Mouse (Mus musculus): Measurements from ENCODE around the gene Mark1. TPM values are rescaled to one million over a fixed set of nuclear protein-coding genes. Genes with fewer than 3 reads are reported as not detected.

Gene Mark1
- polyA plus RNA-seq, 1 experiment from 2014 or later = 5.5 TPM

- H3K36me3 ChIP-seq (ENCODE audit: control insufficient read depth, insufficient read depth, low read length) = no peaks in the 10 kb centered on the region; the same call in 1 of the 2 replicates
- no peak overlapping the region for H3K4me3 ChIP-seq (ENCODE audit: low read depth, low read length)
- H3K27me3 ChIP-seq (ENCODE audit: control insufficient read depth, insufficient read depth, low read length) = no peaks in the 10 kb centered on the region
- no peak for ATAC-seq (replicated peaks; ENCODE audit: low FRiP score)
- DNase-seq (ENCODE audit: low spot score) = no peak
- H3K4me1 ChIP-seq (replicated peaks; ENCODE audit: control insufficient read depth, insufficient read depth, low read length) = no peaks in the 10 kb centered on the region
- H3K27ac ChIP-seq (ENCODE audit: low read depth, low read length) = no peak overlapping the region
- H3K9me3 ChIP-seq (ENCODE audit: control insufficient read depth, low read length) = no peaks in the 10 kb centered on the region
- H3K9ac ChIP-seq (ENCODE audit: low read length) = no peak overlapping the region
- no peak overlapping the region for H3K4me2 ChIP-seq (ENCODE audit: low read depth, low read length, severe bottlenecking)
- WGBS = 83% methylated on average over 7 of the region's 7 CpGs
Measured at GRCm38 (mm10) chr1:184902886-184903285, 96.5 kb downstream of the Mark1 start.

DNA sequence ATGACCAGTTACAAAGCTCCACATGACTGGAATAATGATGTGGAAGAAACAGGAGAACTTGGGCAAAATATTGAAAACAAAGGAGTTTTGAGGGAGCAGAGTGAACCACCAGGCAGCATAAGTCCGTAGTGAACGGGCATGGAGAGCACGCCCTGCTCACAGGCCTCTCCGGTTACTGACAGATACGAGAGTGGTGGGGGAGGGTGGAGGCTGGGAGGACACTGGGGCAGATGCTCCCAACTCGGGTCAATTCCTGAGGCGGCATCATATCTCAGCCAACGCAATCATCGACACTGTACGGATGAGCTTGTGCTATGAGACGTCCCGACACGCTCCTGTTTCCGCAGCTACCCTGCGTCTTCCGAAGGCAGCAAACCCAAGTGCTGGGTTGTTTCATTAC is 102.0 kb downstream of the Mark1 start:
- no peak overlapping the region for H3K4me3 ChIP-seq (ENCODE audit: low read depth, low read length)
- no peak overlapping the region for H3K9ac ChIP-seq (ENCODE audit: low read length)
- H3K27me3 ChIP-seq (ENCODE audit: control insufficient read depth, insufficient read depth, low read length) = no peaks in the 10 kb centered on the region
- ATAC-seq (replicated peaks; ENCODE audit: low FRiP score) (no peak), DNase-seq (ENCODE audit: low spot score) (peak; percentile 37)
- H3K4me2 ChIP-seq (ENCODE audit: low read depth, low read length, severe bottlenecking) = no peak overlapping the region
- no peaks in the 10 kb centered on the region; the same call in 1 of the 2 replicates for H3K36me3 ChIP-seq (ENCODE audit: control insufficient read depth, insufficient read depth, low read length)
- H3K9me3 ChIP-seq (ENCODE audit: control insufficient read depth, low read length) = no peaks in the 10 kb centered on the region
- no peaks in the 10 kb centered on the region for H3K4me1 ChIP-seq (replicated peaks; ENCODE audit: control insufficient read depth, insufficient read depth, low read length)
- H3K27ac ChIP-seq (ENCODE audit: low read depth, low read length) = no peak overlapping the region
- WGBS = 83% methylated on average over 16 of the region's 16 CpGs

DNA sequence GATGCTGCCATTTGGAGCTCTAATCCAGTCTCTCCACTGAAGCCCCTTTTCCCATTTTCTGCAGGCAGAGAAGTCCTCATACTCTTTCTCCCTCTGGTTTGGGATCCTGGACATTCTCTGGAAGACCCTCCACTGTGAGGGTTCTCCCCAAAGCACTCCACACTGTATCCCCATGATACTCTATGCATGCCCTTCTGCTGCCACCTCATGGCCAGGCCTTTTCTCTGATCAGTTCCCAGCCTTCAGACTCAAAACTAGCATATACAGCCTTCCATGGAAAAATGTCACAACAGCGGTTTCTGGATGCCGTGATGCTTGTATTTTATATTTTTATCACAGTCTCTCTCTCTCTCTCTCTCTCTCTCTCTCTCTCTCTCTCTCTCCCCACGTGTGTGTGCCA is 107.4 kb downstream of the Mark1 start:
- Histone ChIP-seq H3K4me1 (replicated peaks; ENCODE audit: control insufficient read depth, insufficient read depth, low read length) (no peaks in the 10 kb centered on the region), H3K9ac (ENCODE audit: low read length) (no peak overlapping the region), H3K27me3 (ENCODE audit: control insufficient read depth, insufficient read depth, low read length) (no peaks in the 10 kb centered on the region), H3K36me3 (ENCODE audit: control insufficient read depth, insufficient read depth, low read length) (no peaks in the 10 kb centered on the region), H3K9me3 (ENCODE audit: control insufficient read depth, low read length) (no peaks in the 10 kb centered on the region), H3K4me3 (ENCODE audit: low read depth, low read length) (no peak overlapping the region), H3K4me2 (ENCODE audit: low read depth, low read length, severe bottlenecking) (no peak overlapping the region), H3K27ac (ENCODE audit: low read depth, low read length) (no peak overlapping the region)
- DNase-seq (ENCODE audit: low spot score) (no peak), ATAC-seq (replicated peaks; ENCODE audit: low FRiP score) (no peak)
- WGBS = 81% methylated on average over 3 of the region's 3 CpGs

DNA sequence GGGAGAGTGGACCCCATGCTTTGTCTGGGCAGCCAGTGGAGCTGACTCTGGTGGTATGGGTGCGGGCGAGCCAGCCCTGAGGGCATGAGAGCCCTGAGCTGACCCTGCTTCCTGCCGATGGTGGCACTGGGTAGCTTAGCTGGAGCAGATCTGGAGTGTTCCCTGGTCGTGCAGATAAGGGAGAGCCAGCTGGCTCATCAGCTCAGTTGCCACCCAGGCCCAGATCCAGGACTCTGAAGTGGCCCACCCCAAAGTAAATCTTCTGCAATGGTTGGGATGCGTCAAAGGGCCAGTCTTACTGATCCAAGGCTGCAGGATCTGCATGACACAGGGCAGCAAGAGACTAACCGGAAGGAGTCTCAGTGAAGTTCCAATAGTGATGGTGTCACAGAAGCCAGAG is 109.9 kb downstream of the Mark1 start:
- 87% methylated on average over 6 of the region's 6 CpGs for WGBS
- DNase-seq (ENCODE audit: low spot score) (no peak), ATAC-seq (replicated peaks; ENCODE audit: low FRiP score) (no peak)
- Histone ChIP-seq H3K36me3 (ENCODE audit: control insufficient read depth, insufficient read depth, low read length) (no peaks in the 10 kb centered on the region), H3K9ac (ENCODE audit: low read length) (no peak overlapping the region), H3K4me1 (replicated peaks; ENCODE audit: control insufficient read depth, insufficient read depth, low read length) (no peaks in the 10 kb centered on the region), H3K9me3 (ENCODE audit: control insufficient read depth, low read length) (no peaks in the 10 kb centered on the region), H3K27ac (ENCODE audit: low read depth, low read length) (no peak overlapping the region), H3K27me3 (ENCODE audit: control insufficient read depth, insufficient read depth, low read length) (no peaks in the 10 kb centered on the region), H3K4me2 (ENCODE audit: low read depth, low read length, severe bottlenecking) (no peak overlapping the region), H3K4me3 (ENCODE audit: low read depth, low read length) (no peak overlapping the region)

DNA sequence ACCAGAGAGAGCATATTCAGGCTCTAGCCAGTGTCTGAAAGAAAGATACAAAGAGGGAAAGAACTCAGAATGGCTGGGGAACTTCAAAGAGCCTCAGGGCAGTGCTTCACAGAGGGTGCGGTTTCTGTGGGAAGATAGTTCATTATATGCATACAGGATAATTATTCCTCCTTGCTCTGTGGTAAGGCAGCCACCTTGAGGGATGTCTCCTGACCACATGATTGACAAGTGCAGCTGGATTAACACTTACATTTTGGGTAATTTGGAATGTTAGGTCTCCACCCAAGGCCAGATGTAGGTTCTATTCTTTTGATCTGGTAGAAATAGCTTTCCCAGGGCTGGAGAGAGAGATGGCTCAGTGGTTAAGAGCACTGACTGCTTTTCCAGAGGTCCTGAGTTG is 113.2 kb downstream of the Mark1 start:
- no peaks in the 10 kb centered on the region for H3K9me3 ChIP-seq (ENCODE audit: control insufficient read depth, low read length)
- no peak overlapping the region for H3K27ac ChIP-seq (ENCODE audit: low read depth, low read length)
- H3K4me3 ChIP-seq (ENCODE audit: low read depth, low read length) = no peak overlapping the region
- no peaks in the 10 kb centered on the region for H3K36me3 ChIP-seq (ENCODE audit: control insufficient read depth, insufficient read depth, low read length)
- H3K27me3 ChIP-seq (ENCODE audit: control insufficient read depth, insufficient read depth, low read length) = peaks cover 28% of the 10 kb centered on the region
- H3K4me2 ChIP-seq (ENCODE audit: low read depth, low read length, severe bottlenecking) = no peak overlapping the region
- ATAC-seq (replicated peaks; ENCODE audit: low FRiP score) (no peak), DNase-seq (ENCODE audit: low spot score) (no peak)
- WGBS = 68% methylated on average over 1 of the region's 1 CpGs
- H3K9ac ChIP-seq (ENCODE audit: low read length) = no peak overlapping the region
- no peaks in the 10 kb centered on the region for H3K4me1 ChIP-seq (replicated peaks; ENCODE audit: control insufficient read depth, insufficient read depth, low read length)

DNA sequence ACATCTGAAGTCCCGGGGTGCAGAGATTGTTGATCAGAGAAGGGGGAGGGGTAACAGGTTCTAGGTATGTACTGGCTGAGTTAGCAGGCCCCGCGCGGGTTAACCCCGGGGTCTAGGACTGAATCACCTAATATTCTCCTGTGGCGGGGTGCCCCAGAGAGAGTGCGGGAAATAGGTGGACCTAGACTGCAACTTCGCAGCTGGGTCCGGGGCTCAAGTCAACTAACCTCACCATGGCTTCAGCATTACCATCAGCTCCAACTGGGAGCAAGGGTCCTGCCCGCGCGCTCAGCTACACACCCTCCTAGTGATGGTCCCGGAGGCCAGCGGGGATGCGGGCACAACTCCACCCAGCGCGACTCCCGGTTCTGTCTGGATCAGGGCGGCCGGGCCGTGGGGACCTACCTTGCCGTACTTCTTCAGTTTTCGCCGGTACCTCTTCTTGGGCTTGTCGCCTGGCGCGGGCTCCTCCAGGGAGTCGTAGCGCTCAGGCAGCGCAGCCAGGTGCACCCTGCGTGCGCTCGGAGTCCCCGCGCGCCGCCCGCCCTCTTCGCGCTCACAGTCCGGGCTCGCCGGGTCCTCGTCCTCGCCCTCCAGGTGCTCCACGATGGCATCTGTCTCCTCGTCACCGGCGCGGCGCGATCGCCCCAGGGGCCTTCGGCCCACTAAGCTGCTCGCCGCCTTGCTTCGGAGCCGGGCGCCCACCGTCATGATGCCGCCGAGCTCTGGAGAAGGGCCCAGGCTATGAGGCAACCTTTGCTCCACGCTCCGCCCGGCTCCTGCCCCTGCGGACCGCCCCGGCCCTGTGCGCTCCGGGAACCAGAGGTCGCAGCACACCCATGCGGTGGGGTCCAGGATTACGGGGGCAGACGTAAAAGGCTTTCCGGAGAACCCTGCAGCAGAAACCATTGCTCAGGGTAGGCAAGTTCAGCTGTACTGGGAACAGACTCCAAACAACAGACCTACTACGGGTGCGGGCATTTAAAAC is 116.8 kb downstream of the Mark1 start, which contains the start of gene C130074G19Rik:
TSS of gene C130074G19Rik (minus strand) at position 938 of the 988 bp plus-strand sequence.
- H3K4me2 ChIP-seq (ENCODE audit: low read depth, low read length, severe bottlenecking) = peak within 1 kb of the TSS; percentile 84
- peak within 1 kb of the TSS; percentile 35 for H3K9ac ChIP-seq (ENCODE audit: low read length)
- H3K27me3 ChIP-seq (ENCODE audit: control insufficient read depth, insufficient read depth, low read length) = peaks cover 28% of the 10 kb centered on the region
- DNase-seq (ENCODE audit: low spot score) (peak; percentile 74), ATAC-seq (replicated peaks; ENCODE audit: low FRiP score) (peak; percentile 76)
- no peak within 1 kb of the TSS for H3K27ac ChIP-seq (ENCODE audit: low read depth, low read length)
- no peaks in the 10 kb centered on the region for H3K9me3 ChIP-seq (ENCODE audit: control insufficient read depth, low read length)
- no peaks in the 10 kb centered on the region for H3K4me1 ChIP-seq (replicated peaks; ENCODE audit: control insufficient read depth, insufficient read depth, low read length)
- WGBS = 3% methylated on average over 75 of the region's 77 CpGs
- H3K36me3 ChIP-seq (ENCODE audit: control insufficient read depth, insufficient read depth, low read length) = no peaks in the 10 kb centered on the region
- peak within 1 kb of the TSS; percentile 39 for H3K4me3 ChIP-seq (ENCODE audit: low read depth, low read length)

DNA sequence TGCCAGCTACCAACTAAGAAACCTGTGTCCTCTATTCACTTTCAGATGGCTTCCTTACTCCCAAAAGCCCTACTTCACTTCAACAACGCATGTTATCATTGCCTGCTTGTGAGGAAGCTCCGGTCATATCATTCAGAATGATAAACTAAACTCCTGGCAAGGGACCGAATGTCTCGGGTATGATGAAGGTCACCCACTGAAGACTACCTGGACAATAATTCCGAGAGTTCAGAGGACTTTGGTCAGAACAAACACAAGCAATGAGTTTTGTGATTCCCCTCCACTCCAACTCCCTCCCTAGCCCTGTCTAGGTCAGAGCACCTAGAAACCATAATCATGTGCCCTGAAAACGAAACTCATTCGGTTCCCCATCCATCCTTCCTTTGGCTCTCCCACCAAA is 117.5 kb downstream of the Mark1 start:
- Histone ChIP-seq H3K27ac (ENCODE audit: low read depth, low read length) (no peak overlapping the region), H3K9ac (ENCODE audit: low read length) (no peak overlapping the region), H3K36me3 (ENCODE audit: control insufficient read depth, insufficient read depth, low read length) (no peaks in the 10 kb centered on the region), H3K27me3 (ENCODE audit: control insufficient read depth, insufficient read depth, low read length) (peaks cover 28% of the 10 kb centered on the region), H3K4me2 (ENCODE audit: low read depth, low read length, severe bottlenecking) (no peak overlapping the region), H3K4me3 (ENCODE audit: low read depth, low read length) (peak overlapping the region; percentile 39; the same call in 1 of the 2 replicates), H3K9me3 (ENCODE audit: control insufficient read depth, low read length) (no peaks in the 10 kb centered on the region), H3K4me1 (replicated peaks; ENCODE audit: control insufficient read depth, insufficient read depth, low read length) (no peaks in the 10 kb centered on the region)
- WGBS = 68% methylated on average over 7 of the region's 7 CpGs
- no peak for ATAC-seq (replicated peaks; ENCODE audit: low FRiP score)
- DNase-seq (ENCODE audit: low spot score) = no peak

DNA sequence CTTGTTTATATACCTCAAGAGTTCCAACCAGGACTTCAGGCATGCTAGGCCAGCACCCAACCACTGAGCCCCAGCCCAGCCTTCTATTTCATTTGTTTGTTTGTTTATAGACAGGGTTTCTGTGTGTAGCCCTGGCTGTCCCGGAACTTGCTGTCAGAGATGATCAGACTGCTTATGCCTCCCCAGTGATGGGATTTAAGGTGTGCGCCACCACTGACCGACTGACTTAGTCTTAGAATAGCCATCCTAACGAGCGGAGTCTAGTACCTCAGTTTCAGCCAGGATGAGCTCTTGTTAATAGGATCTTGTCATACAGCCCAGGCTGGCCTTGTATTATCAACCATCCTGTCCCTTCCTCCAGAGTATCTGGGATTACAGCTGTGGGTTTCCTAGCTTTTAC is 118.2 kb downstream of the Mark1 start:
- no peak overlapping the region for H3K27ac ChIP-seq (ENCODE audit: low read depth, low read length)
- ATAC-seq (replicated peaks; ENCODE audit: low FRiP score) = no peak
- no peaks in the 10 kb centered on the region for H3K9me3 ChIP-seq (ENCODE audit: control insufficient read depth, low read length)
- H3K4me3 ChIP-seq (ENCODE audit: low read depth, low read length) = no peak overlapping the region
- DNase-seq (ENCODE audit: low spot score) = no peak
- H3K9ac ChIP-seq (ENCODE audit: low read length) = no peak overlapping the region
- H3K36me3 ChIP-seq (ENCODE audit: control insufficient read depth, insufficient read depth, low read length) = no peaks in the 10 kb centered on the region
- peaks cover 28% of the 10 kb centered on the region for H3K27me3 ChIP-seq (ENCODE audit: control insufficient read depth, insufficient read depth, low read length)
- no peaks in the 10 kb centered on the region for H3K4me1 ChIP-seq (replicated peaks; ENCODE audit: control insufficient read depth, insufficient read depth, low read length)
- H3K4me2 ChIP-seq (ENCODE audit: low read depth, low read length, severe bottlenecking) = no peak overlapping the region
- WGBS = 86% methylated on average over 5 of the region's 5 CpGs

Data from forebrain, embryonic 11.5 days (tissue).